Mouse (Mus musculus): Measurements from ENCODE around the gene Zmiz1.

DNA sequence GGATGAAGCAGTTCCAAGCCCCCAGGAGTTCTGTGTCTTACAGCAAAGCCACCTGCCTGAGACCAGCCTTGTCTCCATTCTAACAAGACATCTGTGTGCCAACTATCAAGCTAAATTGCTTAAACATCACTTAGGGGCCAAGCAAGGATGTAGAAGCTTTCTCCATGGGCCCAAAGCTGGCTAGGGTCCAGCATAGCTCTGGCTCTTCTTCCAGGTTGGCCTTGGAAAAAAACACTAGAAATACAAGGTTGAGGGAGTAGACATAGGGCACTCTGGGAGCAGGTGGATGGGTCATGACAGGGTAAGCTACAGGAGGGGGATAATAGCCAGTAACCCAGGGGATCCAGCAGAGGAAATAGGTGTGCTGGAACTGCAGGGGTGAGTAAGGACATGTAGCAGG, 20.7 kb upstream of the Zmiz1 start:
- no peak for TF ChIP-seq CTCF (IDR thresholded peaks at IDR 0.05; ENCODE audit: low read depth)
- TF ChIP-seq EP300 (IDR thresholded peaks at IDR 0.05; ENCODE audit: low read depth): no peak
